Mouse (Mus musculus) myocyte (in vitro differentiated cells): ENCODE measurements around the gene F5. TPM values are rescaled to one million over a fixed set of nuclear protein-coding genes. Genes with fewer than 3 reads are reported as not detected.

ENCODE experiments used
- H3K27me3 ChIP-seq: one replicate; pipeline ENCODE4 v1.6.1; 2011; ENCODE audit not compliant: control insufficient read depth, insufficient read depth, insufficient read length
- H3K36me3 ChIP-seq: one replicate; pipeline ENCODE4 v1.6.1; 2011; ENCODE audit not compliant: control insufficient read depth, insufficient read depth
- H3K4me2 ChIP-seq: one replicate; pipeline ENCODE4 v1.6.1; 2011; ENCODE audit warnings: low read depth, control low read depth
- H3K4me3 ChIP-seq: one replicate; pipeline ENCODE4 v1.5.1; 2011; ENCODE audit warnings: mild to moderate bottlenecking, control low read depth, moderate library complexity
- H3K79me2 ChIP-seq: one replicate; pipeline ENCODE4 v1.6.1; 2011; ENCODE audit not compliant: control insufficient read depth, insufficient read depth
- H3ac ChIP-seq: one replicate; pipeline ENCODE4 v1.6.1; 2011; ENCODE audit not compliant: control insufficient read depth, insufficient read length
- CEBPB ChIP-seq: IDR thresholded peaks from 2 replicates; pipeline ENCODE4 v1.6.1; 2011; ENCODE audit warnings: mild to moderate bottlenecking, moderate library complexity; ENCODE audit not compliant: poor library complexity, insufficient read depth, severe bottlenecking
- E2F4 ChIP-seq: IDR thresholded peaks from one replicate; pipeline ENCODE4 v1.6.1; 2011; ENCODE audit warnings: mild to moderate bottlenecking, control low read depth, moderate library complexity; ENCODE audit not compliant: insufficient read depth
- MAX ChIP-seq: IDR thresholded peaks from one replicate; pipeline ENCODE4 v1.6.1; 2011; ENCODE audit warnings: low read depth, mild to moderate bottlenecking, control low read depth
- MYOD1 ChIP-seq, 3 experiments: IDR thresholded peaks; one replicate each; pipeline ENCODE4 v1.6.1; 2011; ENCODE audit warnings: control low read depth in 2 of 3, low read depth in 2 of 3, mild to moderate bottlenecking in 2 of 3, moderate library complexity in 1 of 3; ENCODE audit not compliant: insufficient read length in 2 of 3, control insufficient read depth in 1 of 3
- MYOG ChIP-seq, 3 experiments: IDR thresholded peaks; one replicate each; pipeline ENCODE4 v1.6.1; 2011; ENCODE audit warnings: control low read depth in 2 of 3, low read depth in 2 of 3, mild to moderate bottlenecking in 2 of 3; ENCODE audit not compliant: insufficient read length in 2 of 3, control insufficient read depth in 1 of 3, insufficient read depth in 1 of 3
- POLR2A ChIP-seq: IDR thresholded peaks from one replicate; pipeline ENCODE4 v1.6.1; 2011; ENCODE audit warnings: low read depth, mild to moderate bottlenecking, control low read depth, moderate library complexity; ENCODE audit not compliant: insufficient read length
- POLR2AphosphoS2 ChIP-seq: IDR thresholded peaks from one replicate; pipeline ENCODE4 v1.6.1; 2011; ENCODE audit warnings: low read depth, control low read depth; ENCODE audit not compliant: insufficient read length
- REST ChIP-seq: IDR thresholded peaks from one replicate; pipeline ENCODE4 v1.6.1; 2011; ENCODE audit warnings: mild to moderate bottlenecking, control low read depth, moderate library complexity; ENCODE audit not compliant: insufficient read depth, insufficient read length
- SRF ChIP-seq: IDR thresholded peaks from one replicate; pipeline ENCODE4 v1.6.1; 2011; ENCODE audit warnings: low read depth; ENCODE audit not compliant: control insufficient read depth, insufficient read length
- TCF12 ChIP-seq: IDR thresholded peaks from one replicate; pipeline ENCODE4 v1.6.1; 2011; ENCODE audit warnings: mild to moderate bottlenecking, control low read depth; ENCODE audit not compliant: poor library complexity, insufficient read depth, severe bottlenecking
- TCF3 ChIP-seq: IDR thresholded peaks from one replicate; pipeline ENCODE4 v1.6.1; 2011; ENCODE audit warnings: low read depth, control low read depth; ENCODE audit not compliant: insufficient read length
- USF1 ChIP-seq: IDR thresholded peaks from one replicate; pipeline ENCODE4 v1.6.1; 2011; ENCODE audit warnings: low read depth, mild to moderate bottlenecking, control low read depth, moderate library complexity
- polyA plus RNA-seq: library from polyadenylated mRNA; unstranded; fragments of >200 nt; fragmentation: generic; extraction: Trizol; gene quantifications from one replicate; pipeline ENCODE4 v1.2.1, GENCODE M21; 2012; ENCODE audit warnings: missing spikeins

The F5 gene
- polyA plus RNA-seq, 1 experiment: 0.02 TPM

DNA sequence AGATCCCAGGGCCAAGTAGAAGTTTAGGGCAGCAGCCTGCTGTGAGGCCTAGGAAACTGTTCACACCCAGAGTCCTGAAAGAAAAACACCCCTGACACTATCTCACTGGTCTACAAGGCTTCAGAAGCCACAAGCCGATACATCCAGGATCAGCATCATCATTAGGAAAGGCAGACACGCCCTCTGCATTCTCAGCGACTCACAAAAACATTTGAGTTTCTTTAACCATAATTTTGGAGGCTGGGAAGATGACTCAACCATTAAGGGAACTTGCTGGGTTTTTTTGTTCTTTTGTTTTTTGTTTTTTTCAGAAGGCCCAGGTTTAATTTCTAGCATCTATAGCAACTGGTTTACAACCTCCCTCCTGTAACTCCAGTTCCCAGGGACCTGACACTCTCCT is 27.8 kb upstream of the F5 start:
- no peak for TF ChIP-seq POLR2AphosphoS2
- no peak for TF ChIP-seq SRF
- TF ChIP-seq MYOD1 (IDR thresholded peaks at IDR 0.05; ENCODE audit: control insufficient read depth in 1 of 3, insufficient read length in 2 of 3, low read depth in 2 of 3): no peak
- no peak for TF ChIP-seq POLR2A
- TF ChIP-seq E2F4: no peak
- no peak for TF ChIP-seq TCF3
- no peak for TF ChIP-seq MYOG (IDR thresholded peaks at IDR 0.05; ENCODE audit: control insufficient read depth in 1 of 3, insufficient read depth in 1 of 3, insufficient read length in 2 of 3, low read depth in 2 of 3)
- TF ChIP-seq CEBPB: no peak
- no peak for TF ChIP-seq MAX
- TF ChIP-seq USF1: no peak
- no peaks in the 10 kb centered on the region for H3K79me2 ChIP-seq
- H3K4me2 ChIP-seq: no peak overlapping the region
- no peak overlapping the region for H3ac ChIP-seq
- H3K4me3 ChIP-seq: no peak overlapping the region
- no peaks in the 10 kb centered on the region for H3K36me3 ChIP-seq
- H3K27me3 ChIP-seq: no peaks in the 10 kb centered on the region

GRCm38 (mm10) chr1:164130013-164130412 is 21.6 kb upstream of the F5 start:
- Histone ChIP-seq H3ac (no peak overlapping the region), H3K36me3 (no peaks in the 10 kb centered on the region), H3K79me2 (no peaks in the 10 kb centered on the region), H3K4me2 (no peak overlapping the region), H3K4me3 (no peak overlapping the region), H3K27me3 (no peaks in the 10 kb centered on the region)
- no peak for TF ChIP-seq MYOD1 (IDR thresholded peaks at IDR 0.05; ENCODE audit: control insufficient read depth in 1 of 3, insufficient read length in 2 of 3, low read depth in 2 of 3)
- TF ChIP-seq POLR2AphosphoS2: no peak
- TF ChIP-seq TCF3: no peak
- no peak for TF ChIP-seq E2F4
- TF ChIP-seq POLR2A: no peak
- no peak for TF ChIP-seq USF1
- no peak for TF ChIP-seq MAX
- no peak for TF ChIP-seq MYOG (IDR thresholded peaks at IDR 0.05; ENCODE audit: control insufficient read depth in 1 of 3, insufficient read depth in 1 of 3, insufficient read length in 2 of 3, low read depth in 2 of 3)
- TF ChIP-seq CEBPB: no peak

GRCm38 (mm10) chr1:164132609-164133008 is 19.0 kb upstream of the F5 start:
- Histone ChIP-seq H3K36me3 (no peaks in the 10 kb centered on the region), H3K27me3 (no peaks in the 10 kb centered on the region), H3K4me3 (no peak overlapping the region), H3ac (no peak overlapping the region), H3K79me2 (no peaks in the 10 kb centered on the region), H3K4me2 (no peak overlapping the region)
- TF ChIP-seq MYOG (IDR thresholded peaks at IDR 0.05; ENCODE audit: control insufficient read depth in 1 of 3, insufficient read depth in 1 of 3, insufficient read length in 2 of 3, low read depth in 2 of 3) (no peak), TCF3 (no peak), TCF12 (no peak), POLR2A (no peak), MAX (no peak), POLR2AphosphoS2 (no peak), SRF (no peak)

DNA sequence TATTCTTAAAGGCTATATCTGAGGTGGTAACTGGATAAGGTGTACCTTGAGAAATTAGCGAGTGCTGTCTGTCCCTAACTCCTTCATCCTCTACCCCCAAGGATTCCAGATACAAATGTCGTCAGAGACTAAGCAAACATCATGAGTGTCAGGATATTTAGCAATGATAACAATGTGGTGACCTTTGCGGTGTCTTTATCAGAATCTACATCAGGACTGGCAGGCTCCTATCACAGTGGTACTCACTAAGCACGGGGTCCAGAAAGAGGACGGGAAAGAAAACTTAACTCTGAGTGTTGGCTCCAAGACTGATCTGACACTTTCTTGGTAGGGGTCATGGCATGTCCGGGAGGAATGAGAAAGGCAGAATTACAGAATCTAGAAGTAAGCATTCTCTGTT is 17.5 kb upstream of the F5 start:
- TF ChIP-seq TCF12: no peak
- no peak for TF ChIP-seq USF1
- no peak for TF ChIP-seq MYOG (IDR thresholded peaks at IDR 0.05; ENCODE audit: control insufficient read depth in 1 of 3, insufficient read depth in 1 of 3, insufficient read length in 2 of 3, low read depth in 2 of 3)
- no peak for TF ChIP-seq REST
- no peak for TF ChIP-seq POLR2AphosphoS2
- TF ChIP-seq TCF3: no peak
- no peak for TF ChIP-seq SRF
- TF ChIP-seq MYOD1 (IDR thresholded peaks at IDR 0.05; ENCODE audit: control insufficient read depth in 1 of 3, insufficient read length in 2 of 3, low read depth in 2 of 3): no peak
- no peak for TF ChIP-seq E2F4
- Histone ChIP-seq H3K4me3 (no peak overlapping the region), H3K27me3 (no peaks in the 10 kb centered on the region), H3K4me2 (no peak overlapping the region), H3K36me3 (no peaks in the 10 kb centered on the region), H3ac (no peak overlapping the region), H3K79me2 (no peaks in the 10 kb centered on the region)

GRCm38 (mm10) chr1:164135360-164135759 is 16.3 kb upstream of the F5 start:
- TF ChIP-seq MYOD1 (IDR thresholded peaks at IDR 0.05; ENCODE audit: control insufficient read depth in 1 of 3, insufficient read length in 2 of 3, low read depth in 2 of 3) (no peak), MYOG (IDR thresholded peaks at IDR 0.05; ENCODE audit: control insufficient read depth in 1 of 3, insufficient read depth in 1 of 3, insufficient read length in 2 of 3, low read depth in 2 of 3) (no peak), POLR2AphosphoS2 (no peak), SRF (no peak), POLR2A (no peak), MAX (no peak), E2F4 (no peak), TCF12 (no peak), TCF3 (no peak), USF1 (no peak), CEBPB (no peak)
- no peaks in the 10 kb centered on the region for H3K79me2 ChIP-seq
- H3ac ChIP-seq: no peak overlapping the region
- H3K36me3 ChIP-seq: no peaks in the 10 kb centered on the region
- peak overlapping the region; percentile 74 for H3K4me2 ChIP-seq
- no peak overlapping the region for H3K4me3 ChIP-seq
- no peaks in the 10 kb centered on the region for H3K27me3 ChIP-seq
